Mouse (Mus musculus): ENCODE measurements around the gene Tmed1. TPM values are rescaled to one million over a fixed set of nuclear protein-coding genes. Genes with fewer than 3 reads are reported as not detected.

The Tmed1 gene
- polyA plus RNA-seq, 1 experiment from 2014 or later, result 83.5 TPM

DNA sequence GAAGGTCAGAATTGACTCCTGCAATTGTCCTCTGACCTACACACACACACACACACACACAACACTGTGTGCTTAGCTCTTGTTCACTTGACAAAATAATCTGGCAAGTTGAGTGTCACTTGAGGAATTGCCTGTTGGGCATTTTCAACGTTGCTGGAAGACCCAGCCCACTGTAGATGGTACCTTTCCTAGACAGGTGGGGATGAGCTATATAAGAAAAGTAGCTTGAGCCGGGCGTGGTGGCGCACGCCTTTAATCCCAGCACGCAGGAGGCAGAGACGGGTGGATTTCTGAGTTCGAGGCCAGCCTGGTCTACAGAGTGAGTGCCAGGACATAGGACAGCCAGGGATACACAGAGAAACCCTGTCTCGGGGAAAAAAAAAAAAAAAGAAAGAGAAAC, 1.0 kb upstream of the Tmed1 start:
- ATAC-seq (replicated peaks; ENCODE audit: low FRiP score) (no peak), DNase-seq (ENCODE audit: low spot score) (no peak)
- H3K4me1 ChIP-seq (replicated peaks; ENCODE audit: control insufficient read depth, insufficient read depth, low read length), result peaks cover 6% of the 10 kb centered on the region; the same call in 1 of the 2 replicates
- H3K4me2 ChIP-seq (ENCODE audit: low read depth, low read length, severe bottlenecking), result peak overlapping the region; percentile 67
- peak overlapping the region; percentile 79 for H3K9ac ChIP-seq (ENCODE audit: low read length)
- 75% methylated on average over 9 of the region's 9 CpGs for WGBS
- H3K4me3 ChIP-seq (ENCODE audit: low read depth, low read length), result peak overlapping the region; percentile 70
- no peaks in the 10 kb centered on the region for H3K27me3 ChIP-seq (ENCODE audit: control insufficient read depth, insufficient read depth, low read length)
- H3K9me3 ChIP-seq (ENCODE audit: control insufficient read depth, low read length), result no peaks in the 10 kb centered on the region
- no peak overlapping the region for H3K27ac ChIP-seq (ENCODE audit: low read depth, low read length)
- peaks cover 6% of the 10 kb centered on the region; the same call in 1 of the 2 replicates for H3K36me3 ChIP-seq (ENCODE audit: control insufficient read depth, insufficient read depth, low read length)

DNA sequence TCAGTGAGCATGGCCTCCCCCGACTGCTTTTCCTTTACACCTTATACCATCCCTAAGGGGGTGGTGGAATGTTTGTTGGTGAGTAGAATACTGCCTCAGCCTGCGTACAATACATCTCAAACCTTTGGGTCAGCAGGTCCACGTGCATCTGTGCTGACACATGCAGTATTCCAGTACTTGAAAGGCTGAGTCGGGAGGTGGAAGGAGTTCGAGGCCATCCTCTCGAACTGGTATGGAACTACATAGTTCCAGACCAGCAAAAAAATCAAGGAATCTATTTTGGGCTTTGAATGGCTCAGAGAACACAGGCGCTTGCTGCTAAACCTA, 600 bp upstream of the Tmed1 start:
- peaks cover 6% of the 10 kb centered on the region; the same call in 1 of the 2 replicates for H3K36me3 ChIP-seq (ENCODE audit: control insufficient read depth, insufficient read depth, low read length)
- H3K27me3 ChIP-seq (ENCODE audit: control insufficient read depth, insufficient read depth, low read length), result no peaks in the 10 kb centered on the region
- no peak for DNase-seq (ENCODE audit: low spot score)
- H3K27ac ChIP-seq (ENCODE audit: low read depth, low read length), result peak overlapping the region; percentile 87
- peak; percentile 28 for ATAC-seq (replicated peaks; ENCODE audit: low FRiP score)
- peak overlapping the region; percentile 67 for H3K4me2 ChIP-seq (ENCODE audit: low read depth, low read length, severe bottlenecking)
- no peaks in the 10 kb centered on the region for H3K9me3 ChIP-seq (ENCODE audit: control insufficient read depth, low read length)
- H3K9ac ChIP-seq (ENCODE audit: low read length), result peak overlapping the region; percentile 79
- peak overlapping the region; percentile 70 for H3K4me3 ChIP-seq (ENCODE audit: low read depth, low read length)
- peaks cover 6% of the 10 kb centered on the region; the same call in 1 of the 2 replicates for H3K4me1 ChIP-seq (replicated peaks; ENCODE audit: control insufficient read depth, insufficient read depth, low read length)
- 5% methylated on average over 7 of the region's 7 CpGs for WGBS

DNA sequence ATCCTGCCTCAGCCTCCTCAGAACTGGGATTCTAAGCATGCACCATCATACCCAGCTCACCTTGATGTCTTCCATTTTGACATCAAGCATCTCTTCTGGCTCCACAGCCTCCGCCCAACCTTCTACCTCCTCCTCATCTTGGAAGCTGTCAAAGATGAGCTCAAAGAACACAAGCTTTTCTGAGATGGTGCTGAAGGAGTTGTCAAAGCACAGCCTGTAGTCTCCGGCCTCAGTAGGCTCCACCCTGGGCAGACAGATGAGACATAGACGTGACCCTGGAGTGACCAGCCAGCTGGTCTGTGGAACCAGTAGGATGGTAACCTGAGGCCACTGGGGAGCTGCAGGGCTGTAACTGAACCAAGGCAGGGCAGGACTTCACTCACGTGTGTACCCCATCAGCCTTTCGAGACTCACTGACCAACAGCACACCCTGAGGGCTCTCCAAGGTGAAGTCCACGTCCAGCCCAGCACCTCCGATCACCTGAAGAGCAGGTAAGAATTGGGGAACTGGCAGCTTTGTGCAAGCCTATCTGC, 1.1 kb downstream of the Tmed1 start:
- peak overlapping the region; percentile 70 for H3K4me3 ChIP-seq (ENCODE audit: low read depth, low read length)
- DNase-seq (ENCODE audit: low spot score), result no peak
- WGBS, result 86% methylated on average over 7 of the region's 7 CpGs
- no peak overlapping the region for H3K9ac ChIP-seq (ENCODE audit: low read length)
- H3K36me3 ChIP-seq (ENCODE audit: control insufficient read depth, insufficient read depth, low read length), result peaks cover 6% of the 10 kb centered on the region; the same call in 1 of the 2 replicates
- no peaks in the 10 kb centered on the region for H3K27me3 ChIP-seq (ENCODE audit: control insufficient read depth, insufficient read depth, low read length)
- H3K27ac ChIP-seq (ENCODE audit: low read depth, low read length), result no peak overlapping the region
- H3K9me3 ChIP-seq (ENCODE audit: control insufficient read depth, low read length), result no peaks in the 10 kb centered on the region
- peaks cover 6% of the 10 kb centered on the region; the same call in 1 of the 2 replicates for H3K4me1 ChIP-seq (replicated peaks; ENCODE audit: control insufficient read depth, insufficient read depth, low read length)
- ATAC-seq (replicated peaks; ENCODE audit: low FRiP score), result no peak
- peak overlapping the region; percentile 67 for H3K4me2 ChIP-seq (ENCODE audit: low read depth, low read length, severe bottlenecking)

DNA sequence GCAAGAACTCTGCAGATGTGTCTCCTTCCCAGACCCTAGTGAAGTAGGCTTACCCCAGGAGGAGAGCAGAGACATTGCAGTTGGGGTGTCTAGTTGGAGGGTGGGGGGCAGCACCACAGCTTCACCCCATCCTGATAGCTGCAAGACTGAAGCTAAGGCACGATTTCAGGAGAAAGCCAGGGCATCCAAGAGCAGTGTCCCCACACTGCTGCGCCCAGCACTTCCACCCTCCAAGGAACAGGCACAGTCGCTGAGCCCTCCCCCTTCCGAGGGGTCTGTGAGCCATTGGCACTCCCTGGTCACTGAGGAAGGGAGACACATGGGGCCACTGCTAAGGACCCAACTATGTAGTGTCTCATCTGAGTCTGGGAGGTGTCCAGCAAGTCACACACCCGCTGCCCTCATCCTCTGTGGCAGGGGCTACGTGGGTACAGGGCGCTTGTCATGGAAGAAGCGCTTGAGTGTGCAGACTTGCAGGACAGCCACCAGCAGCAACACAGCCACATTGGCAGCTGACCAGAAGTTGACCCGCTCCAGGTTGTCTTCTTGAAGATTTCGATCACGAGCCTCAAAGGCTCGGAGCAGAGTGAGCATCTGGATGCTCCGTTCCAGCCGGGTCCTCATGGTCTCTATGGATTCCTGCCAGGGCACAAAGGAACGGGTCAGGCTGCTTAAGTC, 2.2 kb downstream of the Tmed1 start:
- Histone ChIP-seq H3K36me3 (ENCODE audit: control insufficient read depth, insufficient read depth, low read length) (peaks cover 6% of the 10 kb centered on the region; the same call in 1 of the 2 replicates), H3K4me3 (ENCODE audit: low read depth, low read length) (no peak overlapping the region), H3K9me3 (ENCODE audit: control insufficient read depth, low read length) (no peaks in the 10 kb centered on the region), H3K9ac (ENCODE audit: low read length) (no peak overlapping the region), H3K4me2 (ENCODE audit: low read depth, low read length, severe bottlenecking) (no peak overlapping the region), H3K27ac (ENCODE audit: low read depth, low read length) (no peak overlapping the region), H3K27me3 (ENCODE audit: control insufficient read depth, insufficient read depth, low read length) (no peaks in the 10 kb centered on the region), H3K4me1 (replicated peaks; ENCODE audit: control insufficient read depth, insufficient read depth, low read length) (peaks cover 6% of the 10 kb centered on the region; the same call in 1 of the 2 replicates)
- no peak for ATAC-seq (replicated peaks; ENCODE audit: low FRiP score)
- WGBS, result 93% methylated on average over 15 of the region's 15 CpGs
- no peak for DNase-seq (ENCODE audit: low spot score)

DNA sequence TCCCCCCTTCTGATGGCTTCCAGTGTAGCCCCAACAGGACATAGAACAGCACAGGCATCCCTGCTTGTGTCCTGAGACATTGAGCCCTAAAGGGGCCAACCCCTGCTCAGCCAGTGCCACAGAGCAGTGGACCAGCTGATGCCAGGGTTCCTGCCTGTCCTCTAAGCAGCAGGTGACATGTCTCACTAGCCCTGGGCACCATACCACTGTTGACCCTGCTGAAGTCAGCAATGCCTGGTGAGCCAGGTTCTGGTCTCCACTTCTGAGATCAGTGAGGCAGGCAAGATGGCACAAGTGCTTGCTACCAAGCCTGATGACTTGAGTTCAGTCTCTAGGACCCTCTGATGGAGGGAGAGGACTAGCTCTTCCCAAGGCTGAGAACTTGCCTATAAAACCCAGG, 4.3 kb downstream of the Tmed1 start:
- Histone ChIP-seq H3K27ac (ENCODE audit: low read depth, low read length) (no peak overlapping the region), H3K36me3 (ENCODE audit: control insufficient read depth, insufficient read depth, low read length) (peaks cover 6% of the 10 kb centered on the region; the same call in 1 of the 2 replicates), H3K4me1 (replicated peaks; ENCODE audit: control insufficient read depth, insufficient read depth, low read length) (peaks cover 4% of the 10 kb centered on the region; the same call in 1 of the 2 replicates), H3K4me2 (ENCODE audit: low read depth, low read length, severe bottlenecking) (no peak overlapping the region), H3K4me3 (ENCODE audit: low read depth, low read length) (no peak overlapping the region), H3K9ac (ENCODE audit: low read length) (no peak overlapping the region), H3K9me3 (ENCODE audit: control insufficient read depth, low read length) (no peaks in the 10 kb centered on the region), H3K27me3 (ENCODE audit: control insufficient read depth, insufficient read depth, low read length) (no peaks in the 10 kb centered on the region)
- DNase-seq (ENCODE audit: low spot score) (no peak), ATAC-seq (replicated peaks; ENCODE audit: low FRiP score) (no peak)

DNA sequence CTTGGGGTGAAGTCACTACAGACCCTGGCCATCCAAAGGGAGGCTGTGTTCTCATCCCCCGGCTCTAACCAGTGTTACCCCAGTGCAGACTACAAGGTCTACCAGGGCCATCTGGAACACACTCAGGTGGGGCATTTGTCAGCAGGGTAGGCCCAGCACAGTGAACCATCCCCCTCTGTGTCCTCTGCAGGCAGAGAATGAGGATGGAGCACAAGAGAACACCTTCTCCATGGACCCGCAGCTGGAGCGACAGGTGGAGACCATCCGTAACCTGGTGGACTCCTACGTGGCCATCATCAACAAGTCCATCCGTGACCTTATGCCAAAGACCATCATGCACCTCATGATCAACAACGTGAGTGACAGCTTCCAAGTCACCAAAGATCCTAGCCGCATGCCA, 6.7 kb downstream of the Tmed1 start:
- no peaks in the 10 kb centered on the region for H3K4me1 ChIP-seq (replicated peaks; ENCODE audit: control insufficient read depth, insufficient read depth, low read length)
- H3K27me3 ChIP-seq (ENCODE audit: control insufficient read depth, insufficient read depth, low read length), result no peaks in the 10 kb centered on the region
- H3K4me2 ChIP-seq (ENCODE audit: low read depth, low read length, severe bottlenecking), result no peak overlapping the region
- no peak for DNase-seq (ENCODE audit: low spot score)
- no peak for ATAC-seq (replicated peaks; ENCODE audit: low FRiP score)
- no peaks in the 10 kb centered on the region for H3K9me3 ChIP-seq (ENCODE audit: control insufficient read depth, low read length)
- H3K9ac ChIP-seq (ENCODE audit: low read length), result no peak overlapping the region
- no peak overlapping the region for H3K4me3 ChIP-seq (ENCODE audit: low read depth, low read length)
- H3K27ac ChIP-seq (ENCODE audit: low read depth, low read length), result no peak overlapping the region
- WGBS, result 94% methylated on average over 8 of the region's 8 CpGs
- peaks cover 6% of the 10 kb centered on the region; the same call in 1 of the 2 replicates for H3K36me3 ChIP-seq (ENCODE audit: control insufficient read depth, insufficient read depth, low read length)

DNA sequence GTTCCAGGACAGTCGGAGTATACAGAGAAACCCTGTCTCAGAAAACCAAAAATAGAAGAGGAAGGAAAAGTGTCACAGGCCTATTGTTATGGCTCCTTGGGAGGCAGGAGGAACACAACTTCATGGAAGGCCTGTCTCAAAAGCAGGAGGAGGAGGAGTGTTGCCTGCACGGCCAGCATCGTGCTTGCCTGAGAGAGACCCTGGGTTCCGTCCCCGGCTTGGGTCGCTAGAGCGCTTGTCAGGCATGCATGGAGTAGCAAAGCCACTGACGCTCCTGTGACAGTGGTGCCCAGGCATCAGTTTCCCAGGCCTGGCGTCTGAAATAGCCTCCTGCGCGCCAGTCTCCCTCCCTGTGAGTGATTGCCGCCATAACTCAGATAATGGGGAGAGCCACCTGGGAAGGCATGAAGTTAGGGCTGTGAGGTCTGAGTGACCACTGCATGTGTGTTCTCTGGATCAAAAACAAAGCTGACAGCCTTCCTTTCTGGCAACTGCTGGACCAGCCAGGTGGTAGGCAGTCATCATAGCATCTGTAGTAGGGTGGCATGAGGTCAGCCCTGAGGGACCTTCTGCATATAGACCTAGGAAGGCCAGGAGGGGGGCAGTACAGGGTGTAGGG, 11.7 kb downstream of the Tmed1 start:
- no peaks in the 10 kb centered on the region for H3K4me1 ChIP-seq (replicated peaks; ENCODE audit: control insufficient read depth, insufficient read depth, low read length)
- no peak for ATAC-seq (replicated peaks; ENCODE audit: low FRiP score)
- no peak overlapping the region for H3K4me3 ChIP-seq (ENCODE audit: low read depth, low read length)
- no peak overlapping the region for H3K27ac ChIP-seq (ENCODE audit: low read depth, low read length)
- WGBS, result 93% methylated on average over 12 of the region's 12 CpGs
- no peaks in the 10 kb centered on the region for H3K9me3 ChIP-seq (ENCODE audit: control insufficient read depth, low read length)
- H3K36me3 ChIP-seq (ENCODE audit: control insufficient read depth, insufficient read depth, low read length), result no peaks in the 10 kb centered on the region
- no peak overlapping the region for H3K4me2 ChIP-seq (ENCODE audit: low read depth, low read length, severe bottlenecking)
- no peak for DNase-seq (ENCODE audit: low spot score)
- no peaks in the 10 kb centered on the region for H3K27me3 ChIP-seq (ENCODE audit: control insufficient read depth, insufficient read depth, low read length)
- no peak overlapping the region for H3K9ac ChIP-seq (ENCODE audit: low read length)

DNA sequence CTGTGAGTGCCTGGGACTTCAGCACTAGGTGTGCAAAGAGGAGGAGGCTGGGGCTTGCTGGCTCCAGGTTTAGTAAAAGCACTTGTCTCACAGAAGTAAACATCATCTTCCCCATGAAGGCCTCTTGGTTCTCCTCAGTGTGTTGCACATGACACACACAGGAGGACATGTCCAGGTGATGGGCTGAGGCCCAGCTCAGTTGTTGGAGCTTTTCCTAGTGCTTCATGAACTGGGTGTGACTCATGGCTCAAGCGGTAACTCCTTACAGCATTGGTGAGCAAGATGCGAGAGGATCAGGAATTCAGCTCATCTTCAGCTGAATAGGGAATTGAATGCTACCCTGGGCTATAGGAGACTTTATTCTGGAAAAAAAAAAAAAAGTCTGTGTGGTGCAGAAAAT, 12.4 kb downstream of the Tmed1 start:
- Histone ChIP-seq H3K27ac (ENCODE audit: low read depth, low read length) (no peak overlapping the region), H3K9me3 (ENCODE audit: control insufficient read depth, low read length) (no peaks in the 10 kb centered on the region), H3K4me2 (ENCODE audit: low read depth, low read length, severe bottlenecking) (no peak overlapping the region), H3K4me3 (ENCODE audit: low read depth, low read length) (no peak overlapping the region), H3K27me3 (ENCODE audit: control insufficient read depth, insufficient read depth, low read length) (no peaks in the 10 kb centered on the region), H3K4me1 (replicated peaks; ENCODE audit: control insufficient read depth, insufficient read depth, low read length) (no peaks in the 10 kb centered on the region), H3K9ac (ENCODE audit: low read length) (no peak overlapping the region), H3K36me3 (ENCODE audit: control insufficient read depth, insufficient read depth, low read length) (no peaks in the 10 kb centered on the region)
- 84% methylated on average over 2 of the region's 2 CpGs for WGBS
- no peak for DNase-seq (ENCODE audit: low spot score)
- ATAC-seq (replicated peaks; ENCODE audit: low FRiP score), result no peak

Data from forebrain, embryonic 11.5 days (tissue).